Mouse (Mus musculus): ENCODE results near the gene Tmem98. TPM values are rescaled to one million over a fixed set of nuclear protein-coding genes. Genes with fewer than 3 reads are reported as not detected.
A peak's percentile ranks its signal among the peaks of the same experiment; 100 is the strongest.

Gene Tmem98
- polyA plus RNA-seq, 1 experiment from 2014 or later, result 111 TPM

DNA sequence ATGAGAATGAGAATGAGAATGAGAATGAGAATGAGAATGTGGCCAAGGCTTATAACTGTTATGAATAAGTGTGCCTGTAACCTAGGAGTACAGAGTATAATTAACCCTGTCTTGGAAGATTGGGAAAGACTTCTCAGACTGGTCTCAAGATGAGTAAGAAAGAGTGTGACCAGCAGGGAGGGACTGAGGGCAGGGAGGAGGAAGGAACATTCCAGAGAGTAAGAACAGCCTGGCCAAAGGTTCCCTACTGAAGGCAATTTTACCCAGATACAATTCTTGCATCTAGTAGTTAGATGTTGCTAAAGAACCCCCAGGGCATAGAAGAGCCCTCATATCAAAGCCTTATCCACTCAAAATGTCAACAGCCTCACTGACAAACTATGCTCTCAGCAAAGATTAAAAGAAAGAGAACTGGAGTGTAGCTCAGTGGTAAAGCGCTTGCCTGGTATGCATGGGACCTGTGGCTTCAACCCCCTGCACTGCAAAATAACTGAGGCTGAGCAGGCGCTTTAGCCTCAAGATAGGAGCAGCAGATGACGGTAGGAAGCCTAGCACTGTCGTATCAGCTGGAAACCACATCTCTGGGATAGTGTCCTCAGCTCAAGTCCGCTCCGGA is 37.3 kb upstream of the Tmem98 start:
- no peak overlapping the region for H3K4me2 ChIP-seq (ENCODE audit: low read depth, low read length)
- no peaks in the 10 kb centered on the region for H3K27me3 ChIP-seq (ENCODE audit: control insufficient read depth, insufficient read depth, low read length)
- no peaks in the 10 kb centered on the region for H3K36me3 ChIP-seq (ENCODE audit: control insufficient read depth, insufficient read depth, low read length)
- H3K9me3 ChIP-seq (replicated peaks; ENCODE audit: control insufficient read depth, low read length), result no peaks in the 10 kb centered on the region
- no peak overlapping the region for H3K27ac ChIP-seq (ENCODE audit: low read length)
- no peak for ATAC-seq (ENCODE audit: insufficient read depth, low FRiP score)
- H3K4me1 ChIP-seq (ENCODE audit: control insufficient read depth, insufficient read depth, low read length), result peaks cover 8% of the 10 kb centered on the region; the same call in 1 of the 2 replicates
- no peak overlapping the region for H3K9ac ChIP-seq (ENCODE audit: low read length)
- WGBS, result 80% methylated on average over 6 of the region's 6 CpGs
- no peak overlapping the region for H3K4me3 ChIP-seq (replicated peaks; ENCODE audit: low read length)

GRCm38 (mm10) chr11:80775535-80775934 is 34.4 kb upstream of the Tmem98 start:
- WGBS, result 71% methylated on average over 3 of the region's 3 CpGs
- no peaks in the 10 kb centered on the region for H3K36me3 ChIP-seq (ENCODE audit: control insufficient read depth, insufficient read depth, low read length)
- no peak overlapping the region for H3K4me3 ChIP-seq (replicated peaks; ENCODE audit: low read length)
- ATAC-seq (ENCODE audit: insufficient read depth, low FRiP score), result no peak
- no peak overlapping the region for H3K27ac ChIP-seq (ENCODE audit: low read length)
- no peak overlapping the region for H3K4me2 ChIP-seq (ENCODE audit: low read depth, low read length)
- H3K4me1 ChIP-seq (ENCODE audit: control insufficient read depth, insufficient read depth, low read length), result peaks cover 8% of the 10 kb centered on the region; the same call in 1 of the 2 replicates
- H3K27me3 ChIP-seq (ENCODE audit: control insufficient read depth, insufficient read depth, low read length), result no peaks in the 10 kb centered on the region
- no peak overlapping the region for H3K9ac ChIP-seq (ENCODE audit: low read length)
- H3K9me3 ChIP-seq (replicated peaks; ENCODE audit: control insufficient read depth, low read length), result no peaks in the 10 kb centered on the region

DNA sequence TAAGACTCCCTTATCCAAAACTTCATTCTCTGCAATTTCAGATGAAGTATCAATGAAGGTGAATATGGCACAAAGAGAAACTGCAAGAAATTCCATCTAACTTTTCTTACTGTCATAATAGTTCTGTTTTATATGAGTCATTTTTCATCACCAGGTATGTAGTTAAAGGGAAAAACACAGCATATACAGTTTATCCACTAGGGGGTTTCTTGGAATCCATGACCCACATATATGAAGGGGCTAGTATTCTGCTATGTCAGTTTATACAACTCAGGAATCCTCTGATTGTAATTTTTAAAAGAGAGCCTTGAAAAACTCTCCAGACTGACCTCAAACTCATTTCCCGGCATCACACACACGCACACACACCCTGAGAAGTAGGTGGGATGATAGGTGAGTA is 32.3 kb upstream of the Tmem98 start:
- Histone ChIP-seq H3K4me3 (replicated peaks; ENCODE audit: low read length) (no peak overlapping the region), H3K4me1 (ENCODE audit: control insufficient read depth, insufficient read depth, low read length) (peaks cover 8% of the 10 kb centered on the region; the same call in 1 of the 2 replicates), H3K27ac (ENCODE audit: low read length) (no peak overlapping the region), H3K36me3 (ENCODE audit: control insufficient read depth, insufficient read depth, low read length) (no peaks in the 10 kb centered on the region), H3K9me3 (replicated peaks; ENCODE audit: control insufficient read depth, low read length) (no peaks in the 10 kb centered on the region), H3K4me2 (ENCODE audit: low read depth, low read length) (peak overlapping the region; percentile 24; the same call in 1 of the 2 replicates), H3K27me3 (ENCODE audit: control insufficient read depth, insufficient read depth, low read length) (no peaks in the 10 kb centered on the region), H3K9ac (ENCODE audit: low read length) (no peak overlapping the region)
- no peak for ATAC-seq (ENCODE audit: insufficient read depth, low FRiP score)
- 81% methylated on average over 2 of the region's 2 CpGs for WGBS

- no peaks in the 10 kb centered on the region for H3K36me3 ChIP-seq (ENCODE audit: control insufficient read depth, insufficient read depth, low read length)
- H3K4me1 ChIP-seq (ENCODE audit: control insufficient read depth, insufficient read depth, low read length), result peaks cover 6% of the 10 kb centered on the region; the same call in 1 of the 2 replicates
- no peak overlapping the region for H3K27ac ChIP-seq (ENCODE audit: low read length)
- no peaks in the 10 kb centered on the region for H3K9me3 ChIP-seq (replicated peaks; ENCODE audit: control insufficient read depth, low read length)
- no peak overlapping the region for H3K9ac ChIP-seq (ENCODE audit: low read length)
- H3K27me3 ChIP-seq (ENCODE audit: control insufficient read depth, insufficient read depth, low read length), result no peaks in the 10 kb centered on the region
- 64% methylated on average over 6 of the region's 6 CpGs for WGBS
- peak overlapping the region; percentile 17; the same call in 1 of the 2 replicates for H3K4me3 ChIP-seq (replicated peaks; ENCODE audit: low read length)
- ATAC-seq (ENCODE audit: insufficient read depth, low FRiP score), result no peak
- peak overlapping the region; percentile 24; the same call in 1 of the 2 replicates for H3K4me2 ChIP-seq (ENCODE audit: low read depth, low read length)
Measured at GRCm38 (mm10) chr11:80778157-80778556, 31.8 kb upstream of the Tmem98 start.

DNA sequence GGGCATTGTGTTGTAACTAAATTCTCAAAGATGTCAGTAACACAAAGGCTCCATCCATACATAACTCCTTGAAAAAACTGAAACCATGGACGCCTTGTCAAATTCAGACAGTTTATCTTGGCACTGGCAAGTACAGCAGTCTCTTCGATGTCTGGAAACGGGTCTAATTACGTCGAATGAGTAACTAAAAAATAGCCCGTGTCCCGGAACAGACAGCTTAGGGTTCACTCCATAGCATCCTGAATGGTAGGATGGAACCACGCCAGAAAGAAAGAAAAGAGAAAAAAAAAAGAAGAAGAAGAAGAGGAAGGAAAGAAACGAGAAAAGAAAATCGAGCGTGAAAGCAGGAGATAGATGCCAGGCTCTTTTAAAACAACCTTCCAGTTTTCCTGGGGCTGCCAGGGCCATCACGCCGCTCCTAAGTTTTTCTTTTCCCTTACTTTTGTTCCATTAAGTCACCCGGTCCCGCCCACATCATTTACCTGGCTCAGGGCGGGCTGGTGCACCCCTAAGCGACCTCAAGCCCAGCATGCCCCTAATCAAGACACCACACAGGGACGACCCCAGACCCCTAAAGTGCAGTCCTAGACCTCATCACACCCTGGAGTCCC is 31.0 kb upstream of the Tmem98 start:
- ATAC-seq (ENCODE audit: insufficient read depth, low FRiP score), result peak; percentile 5; the same call in 1 of the 2 replicates
- peaks cover 6% of the 10 kb centered on the region; the same call in 1 of the 2 replicates for H3K4me1 ChIP-seq (ENCODE audit: control insufficient read depth, insufficient read depth, low read length)
- no peaks in the 10 kb centered on the region for H3K36me3 ChIP-seq (ENCODE audit: control insufficient read depth, insufficient read depth, low read length)
- peak overlapping the region; percentile 80 for H3K4me3 ChIP-seq (replicated peaks; ENCODE audit: low read length)
- H3K27me3 ChIP-seq (ENCODE audit: control insufficient read depth, insufficient read depth, low read length), result no peaks in the 10 kb centered on the region
- 2% methylated on average over 18 of the region's 18 CpGs for WGBS
- H3K4me2 ChIP-seq (ENCODE audit: low read depth, low read length), result peak overlapping the region; percentile 76
- H3K9me3 ChIP-seq (replicated peaks; ENCODE audit: control insufficient read depth, low read length), result no peaks in the 10 kb centered on the region
- peak overlapping the region; percentile 83 for H3K9ac ChIP-seq (ENCODE audit: low read length)
- H3K27ac ChIP-seq (ENCODE audit: low read length), result peak overlapping the region; percentile 91

DNA sequence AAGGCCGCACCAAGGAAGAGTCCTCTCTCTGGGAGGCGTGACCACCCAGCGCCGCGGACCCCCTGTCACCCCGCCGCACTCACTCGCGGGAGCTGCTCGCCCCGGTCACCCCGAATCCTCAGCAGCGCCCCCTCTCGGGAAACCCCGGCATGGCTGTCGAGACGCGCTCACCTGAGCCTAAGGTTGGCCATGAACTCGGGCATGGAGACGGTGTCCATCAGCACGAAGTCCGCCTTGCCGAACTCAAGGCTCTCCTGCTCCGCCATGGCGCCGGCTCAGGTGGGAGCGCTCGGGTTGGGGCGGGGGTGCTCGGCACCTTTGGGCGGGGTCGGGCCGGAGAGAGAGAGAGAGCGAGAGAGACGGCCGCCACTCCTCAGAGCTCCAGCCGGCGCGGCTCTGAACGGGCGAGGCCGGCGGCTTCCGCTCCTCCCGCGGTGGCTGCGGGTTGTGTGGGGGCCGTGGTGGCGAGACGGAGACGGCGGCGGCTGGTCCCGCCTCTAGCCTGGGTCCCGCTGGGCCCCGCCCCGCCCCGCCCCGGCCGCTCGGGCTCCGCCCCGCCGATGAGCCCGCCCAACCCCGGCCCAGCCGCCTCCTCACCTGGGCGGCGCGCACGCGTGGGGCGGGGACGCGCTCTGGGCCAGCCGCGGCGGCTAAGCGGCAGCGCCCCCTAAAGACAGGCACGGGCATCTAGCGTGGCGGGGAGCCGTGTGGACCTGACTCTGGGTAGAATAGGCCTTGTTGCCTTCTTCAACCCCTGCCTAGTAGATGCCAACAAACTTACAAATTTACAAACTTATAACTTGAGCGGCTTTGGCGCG is 30.2 kb upstream of the Tmem98 start, which contains the start of gene Myo1d:
Gene Myo1d, minus strand, starts transcription at position 499 of the 818 bp plus-strand sequence.
- H3K4me2 ChIP-seq (ENCODE audit: low read depth, low read length), result peak within 1 kb of the TSS; percentile 76
- H3K4me1 ChIP-seq (ENCODE audit: control insufficient read depth, insufficient read depth, low read length), result peaks cover 6% of the 10 kb centered on the region; the same call in 1 of the 2 replicates
- H3K4me3 ChIP-seq (replicated peaks; ENCODE audit: low read length), result peak within 1 kb of the TSS; percentile 80
- 1% methylated on average over 87 of the region's 87 CpGs for WGBS
- peak within 1 kb of the TSS; percentile 91 for H3K27ac ChIP-seq (ENCODE audit: low read length)
- H3K9me3 ChIP-seq (replicated peaks; ENCODE audit: control insufficient read depth, low read length), result no peaks in the 10 kb centered on the region
- ATAC-seq (ENCODE audit: insufficient read depth, low FRiP score), result peak; percentile 94
- H3K9ac ChIP-seq (ENCODE audit: low read length), result peak within 1 kb of the TSS; percentile 83
- no peaks in the 10 kb centered on the region for H3K27me3 ChIP-seq (ENCODE audit: control insufficient read depth, insufficient read depth, low read length)
- H3K36me3 ChIP-seq (ENCODE audit: control insufficient read depth, insufficient read depth, low read length), result no peaks in the 10 kb centered on the region

DNA sequence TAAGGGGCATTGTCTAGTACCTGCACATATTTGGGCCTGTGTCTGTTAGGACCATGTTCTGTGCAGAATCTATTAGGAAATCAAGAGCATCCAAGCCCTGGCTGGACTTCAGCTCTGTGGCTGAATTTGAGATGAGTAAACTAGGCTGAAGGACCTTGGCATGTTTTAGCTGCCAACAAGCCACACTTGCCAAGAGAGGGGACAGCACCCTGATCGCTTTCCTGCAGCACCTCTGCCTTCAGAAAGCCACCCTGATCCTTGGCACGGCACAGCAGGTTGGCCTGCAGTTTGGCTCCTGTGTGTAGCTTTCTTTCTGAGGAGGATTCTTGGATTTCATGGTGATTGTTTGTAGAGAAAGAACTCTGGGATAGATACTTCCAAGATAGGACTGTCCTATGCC is 28.4 kb upstream of the Tmem98 start:
- Histone ChIP-seq H3K9ac (ENCODE audit: low read length) (no peak overlapping the region), H3K4me2 (ENCODE audit: low read depth, low read length) (no peak overlapping the region), H3K27me3 (ENCODE audit: control insufficient read depth, insufficient read depth, low read length) (no peaks in the 10 kb centered on the region), H3K9me3 (replicated peaks; ENCODE audit: control insufficient read depth, low read length) (no peaks in the 10 kb centered on the region), H3K36me3 (ENCODE audit: control insufficient read depth, insufficient read depth, low read length) (no peaks in the 10 kb centered on the region), H3K4me1 (ENCODE audit: control insufficient read depth, insufficient read depth, low read length) (0 out of 2 replicates have a peak, but pooled peaks cover 3% of the 10 kb centered on the region), H3K4me3 (replicated peaks; ENCODE audit: low read length) (no peak overlapping the region), H3K27ac (ENCODE audit: low read length) (no peak overlapping the region)
- WGBS, result 94% methylated on average over 2 of the region's 2 CpGs
- no peak for ATAC-seq (ENCODE audit: insufficient read depth, low FRiP score)

DNA sequence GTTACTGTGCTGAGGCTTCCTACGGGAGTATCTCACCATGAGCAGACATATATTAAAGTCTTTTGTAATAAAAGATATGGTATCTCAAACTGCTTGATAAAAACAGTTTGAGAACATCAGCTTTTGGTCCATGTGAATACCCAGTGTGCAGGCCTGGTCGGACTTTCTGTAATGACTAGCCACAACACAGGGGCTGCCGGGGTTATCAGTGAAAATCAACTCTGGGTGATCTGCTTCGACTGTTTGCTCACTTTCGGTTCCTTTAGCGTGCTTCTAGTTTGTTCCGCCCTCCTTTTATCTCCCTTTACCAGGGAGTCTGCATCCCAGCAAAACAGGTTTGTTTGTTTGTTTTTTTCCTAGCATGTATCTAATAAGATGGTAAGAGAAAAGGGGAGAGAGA is 26.5 kb upstream of the Tmem98 start:
- WGBS, result 43% methylated on average over 7 of the region's 7 CpGs
- H3K9me3 ChIP-seq (replicated peaks; ENCODE audit: control insufficient read depth, low read length), result no peaks in the 10 kb centered on the region

More for the DNA sequence above, 26.5 kb upstream of the Tmem98 start:
- H3K4me3 ChIP-seq (replicated peaks; ENCODE audit: low read length), result no peak overlapping the region
- H3K9ac ChIP-seq (ENCODE audit: low read length), result no peak overlapping the region
- ATAC-seq (ENCODE audit: insufficient read depth, low FRiP score), result no peak
- peak overlapping the region; percentile 97 for H3K27ac ChIP-seq (ENCODE audit: low read length)
- no peak overlapping the region; the same call in 1 of the 2 replicates for H3K4me2 ChIP-seq (ENCODE audit: low read depth, low read length)
- H3K4me1 ChIP-seq (ENCODE audit: control insufficient read depth, insufficient read depth, low read length), result 0 out of 2 replicates have a peak, but pooled peaks cover 3% of the 10 kb centered on the region
- H3K27me3 ChIP-seq (ENCODE audit: control insufficient read depth, insufficient read depth, low read length), result no peaks in the 10 kb centered on the region
- no peaks in the 10 kb centered on the region for H3K36me3 ChIP-seq (ENCODE audit: control insufficient read depth, insufficient read depth, low read length)

All from stomach, embryonic 16.5 days (tissue).